Mouse (Mus musculus) heart, adult 2 months (tissue): ENCODE results near the gene Cmss1.

Experiments used
- CTCF ChIP-seq: fragments of 200-600 bp; IDR thresholded peaks from 2 replicates; pipeline ENCODE4 v1.8.1; 2022; ENCODE audit warnings: antibody characterized with exemption, mild to moderate bottlenecking, moderate library complexity
- EP300 ChIP-seq: fragments of 200-500 bp; IDR thresholded peaks from 2 replicates; pipeline ENCODE4 v1.6.1; 2011; ENCODE audit warnings: low read depth, low read length, control low read depth; ENCODE audit not compliant: insufficient read depth

DNA sequence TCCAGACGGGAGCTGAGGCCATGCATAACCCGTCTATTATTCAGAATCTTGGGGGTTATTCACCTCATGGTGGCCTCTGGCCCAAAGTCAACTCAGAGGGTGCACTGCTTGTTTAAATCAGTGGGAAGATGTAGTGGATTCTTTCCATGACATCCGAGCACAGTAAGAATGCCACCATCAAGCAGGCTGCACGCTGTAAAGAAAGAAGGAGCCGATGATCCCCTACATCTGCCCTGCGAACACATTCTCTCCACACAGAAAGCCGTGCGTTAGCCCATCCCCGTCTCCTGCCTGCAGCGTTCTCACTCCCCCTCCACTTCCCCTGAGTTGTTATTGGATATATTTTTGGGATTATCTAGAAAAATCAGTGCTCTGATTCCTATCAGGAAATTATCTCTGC, 180.0 kb downstream of the Cmss1 start:
- TF ChIP-seq CTCF (no peak), EP300 (no peak)
